Mouse (Mus musculus): ENCODE data around the gene Cdc14a. TPM values are rescaled to one million over a fixed set of nuclear protein-coding genes. Genes with fewer than 3 reads are reported as not detected.

Cdc14a gene
- polyA plus RNA-seq, 1 experiment = 2.7 TPM

DNA sequence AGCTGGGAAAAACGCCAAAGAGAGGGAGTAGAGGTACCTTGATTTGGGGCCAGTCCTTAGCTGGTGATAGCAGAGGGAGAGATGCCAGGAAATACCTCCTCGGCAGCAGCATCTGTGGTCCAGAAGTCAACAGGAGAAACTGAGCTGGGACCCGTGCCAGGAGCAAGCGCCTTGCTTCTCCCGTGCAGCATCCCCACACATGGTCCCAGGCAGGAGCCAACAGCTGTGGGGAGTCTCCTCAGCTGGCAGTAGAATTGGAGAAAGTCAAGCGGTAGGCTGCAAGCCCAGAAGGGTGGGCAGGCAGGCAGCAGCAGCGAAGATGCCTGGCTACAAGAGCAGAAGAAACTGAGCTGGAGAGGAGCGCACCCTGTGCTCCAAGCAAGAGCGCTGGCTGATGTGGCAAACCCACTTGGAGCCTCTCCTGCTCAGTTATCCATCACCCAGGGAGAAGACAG lies 170.7 kb downstream of the Cdc14a start, which contains the start of gene Gpr88:
Gene Gpr88, minus strand, starts transcription at position 427 of the 455 bp plus-strand sequence.
- H3K4me3 ChIP-seq (ENCODE audit: insufficient read depth, low read depth, low read length) = peak within 1 kb of the TSS; percentile 50
- H3K4me1 ChIP-seq (ENCODE audit: control insufficient read depth, insufficient read depth, insufficient read length, low read length) = no peaks in the 10 kb centered on the region; the same call in 1 of the 2 replicates
- no peak within 1 kb of the TSS for H3K27ac ChIP-seq (replicated peaks; ENCODE audit: low read depth, low read length)

DNA sequence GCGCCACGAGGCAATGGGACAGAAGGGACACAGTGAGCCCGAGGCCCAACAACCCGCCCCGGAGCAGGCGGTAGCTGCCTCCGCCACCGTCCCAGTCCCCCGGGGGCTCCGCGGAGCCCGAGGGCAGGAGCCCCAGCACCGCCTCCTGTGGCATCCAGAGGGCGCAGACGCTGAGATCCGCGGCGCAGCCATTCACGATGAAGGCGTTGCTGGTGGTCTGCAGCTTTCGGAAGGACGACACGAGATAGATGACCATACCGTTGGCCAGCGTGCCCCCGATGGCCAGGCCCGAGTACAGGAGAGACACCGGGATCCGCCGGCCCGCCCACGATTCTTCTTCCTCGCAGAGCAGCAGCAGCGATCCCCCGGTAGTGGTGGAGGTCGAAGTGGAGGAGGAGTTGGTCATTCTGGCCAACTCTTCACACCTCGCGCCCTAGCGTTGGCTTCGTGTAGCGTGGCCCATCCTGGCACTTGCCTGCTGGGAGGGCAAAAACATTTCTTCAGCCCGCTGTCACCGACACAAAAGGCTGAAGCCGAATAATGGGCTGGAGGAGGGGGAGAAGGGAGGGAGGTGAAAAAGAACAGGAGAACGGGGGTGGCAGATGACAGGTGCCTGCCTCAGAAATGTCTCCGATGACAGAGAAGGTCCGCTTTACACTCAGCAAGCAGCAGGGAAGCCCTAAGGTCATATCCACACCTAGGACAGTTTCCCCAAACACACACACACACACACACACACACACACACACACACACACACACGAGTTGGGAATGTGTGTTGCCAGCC lies 171.4 kb downstream of the Cdc14a start:
- H3K4me3 ChIP-seq (ENCODE audit: insufficient read depth, low read depth, low read length) = peak overlapping the region; percentile 50
- H3K4me1 ChIP-seq (ENCODE audit: control insufficient read depth, insufficient read depth, insufficient read length, low read length) = no peaks in the 10 kb centered on the region; the same call in 1 of the 2 replicates
- H3K27ac ChIP-seq (replicated peaks; ENCODE audit: low read depth, low read length) = no peak overlapping the region

DNA sequence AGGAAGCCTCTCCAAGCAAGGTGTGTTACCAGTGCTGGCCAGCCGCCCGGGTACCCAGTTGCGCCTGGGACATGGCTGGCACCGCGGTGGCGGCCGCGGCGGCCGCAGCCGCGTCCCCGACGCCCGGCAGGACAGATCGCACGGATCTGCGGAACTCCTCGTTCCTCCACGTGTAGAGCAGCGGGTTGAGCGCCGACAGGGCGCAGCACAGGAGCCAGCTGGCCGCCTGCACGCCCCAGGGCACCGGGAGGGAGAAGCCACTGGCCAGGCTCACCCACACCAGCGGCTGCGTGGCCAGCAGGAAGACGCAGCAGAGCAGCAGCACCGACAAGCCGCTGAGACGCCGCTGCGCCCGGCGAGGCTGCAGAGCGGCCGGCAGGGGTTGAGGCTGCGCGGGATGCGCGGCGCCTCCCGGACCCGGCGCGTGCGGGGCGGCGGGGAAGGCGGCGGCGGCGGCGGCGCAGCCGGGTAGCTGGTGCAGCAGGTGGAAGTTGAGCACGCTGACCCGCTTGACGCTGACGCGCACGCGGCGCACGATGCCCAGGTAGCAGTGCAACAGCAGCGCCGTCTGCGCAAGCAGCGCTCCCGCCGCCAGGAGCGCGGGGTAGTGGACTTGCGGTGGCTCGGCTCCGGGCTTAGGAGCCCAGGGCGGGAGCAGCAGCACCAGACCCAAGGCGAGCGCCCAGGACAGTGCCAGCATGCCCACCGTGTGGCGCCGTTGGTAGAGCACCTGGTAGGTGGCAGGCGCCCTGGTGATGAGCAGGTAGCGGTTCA lies 172.2 kb downstream of the Cdc14a start:
- Histone ChIP-seq H3K4me3 (ENCODE audit: insufficient read depth, low read depth, low read length) (peak overlapping the region; percentile 50), H3K27ac (replicated peaks; ENCODE audit: low read depth, low read length) (no peak overlapping the region), H3K4me1 (ENCODE audit: control insufficient read depth, insufficient read depth, insufficient read length, low read length) (no peaks in the 10 kb centered on the region; the same call in 1 of the 2 replicates)

DNA sequence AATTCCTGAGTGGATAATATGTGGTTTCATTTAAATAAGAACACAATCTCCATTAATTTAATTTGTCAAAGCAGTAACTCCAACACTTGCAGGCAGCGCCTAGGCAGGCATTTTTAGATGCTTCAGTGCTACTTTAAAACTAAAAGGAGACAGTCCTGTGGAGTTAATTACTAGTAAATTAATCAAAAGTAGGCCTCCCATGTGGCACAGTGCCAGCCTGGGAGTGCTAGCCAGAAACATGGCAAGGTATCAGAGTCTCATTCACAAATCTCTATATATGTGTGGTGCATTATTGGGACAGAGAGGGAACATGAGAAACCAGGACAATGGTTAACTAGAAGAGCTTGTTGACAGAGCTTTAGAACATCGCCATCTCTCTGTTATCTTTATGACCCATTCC lies 174.8 kb downstream of the Cdc14a start:
- H3K4me1 ChIP-seq (ENCODE audit: control insufficient read depth, insufficient read depth, insufficient read length, low read length) = no peaks in the 10 kb centered on the region; the same call in 1 of the 2 replicates
- H3K4me3 ChIP-seq (ENCODE audit: insufficient read depth, low read depth, low read length) = no peak overlapping the region
- no peak overlapping the region for H3K27ac ChIP-seq (replicated peaks; ENCODE audit: low read depth, low read length)

DNA sequence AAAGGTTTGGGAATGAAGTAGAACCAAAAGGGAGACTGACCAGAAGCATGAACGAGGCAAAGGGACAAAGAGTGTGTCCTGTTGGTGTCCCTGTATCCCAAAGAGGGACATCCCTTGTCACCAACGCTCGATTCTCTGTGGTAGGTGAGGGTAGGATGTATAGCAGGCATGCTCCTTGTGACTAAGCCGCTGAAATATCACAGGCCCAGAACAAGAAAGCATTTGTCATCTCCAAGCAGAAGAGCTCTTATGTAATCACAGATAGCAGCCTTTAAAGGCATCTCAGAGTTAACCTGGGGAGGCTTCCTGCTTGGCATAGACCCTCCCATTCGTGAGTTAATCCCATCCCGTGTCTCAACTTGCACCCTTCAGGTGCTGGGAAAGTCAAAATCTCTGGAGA lies 179.4 kb downstream of the Cdc14a start:
- Histone ChIP-seq H3K27ac (replicated peaks; ENCODE audit: low read depth, low read length) (no peak overlapping the region), H3K4me1 (ENCODE audit: control insufficient read depth, insufficient read depth, insufficient read length, low read length) (no peaks in the 10 kb centered on the region), H3K4me3 (ENCODE audit: insufficient read depth, low read depth, low read length) (no peak overlapping the region)

DNA sequence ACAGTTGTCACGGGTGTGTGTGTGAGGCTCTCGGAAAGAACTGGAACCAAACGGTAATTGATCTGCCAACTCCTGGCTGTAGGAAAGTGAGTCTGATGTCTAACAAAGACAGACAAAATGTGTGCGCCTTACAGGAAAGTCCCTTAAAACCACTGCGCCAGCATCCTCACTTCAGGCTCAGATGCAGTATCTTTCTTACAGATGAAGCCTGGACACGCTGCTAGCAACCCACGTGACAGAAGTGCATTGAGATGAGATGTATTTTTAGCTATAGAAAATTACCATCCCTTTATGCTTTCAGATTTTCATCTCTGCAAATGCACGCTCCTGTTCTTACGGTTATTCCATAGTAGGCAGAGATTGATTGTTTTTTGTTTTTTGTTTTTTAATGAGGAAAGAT lies 181.1 kb downstream of the Cdc14a start:
- no peak overlapping the region for H3K4me3 ChIP-seq (ENCODE audit: insufficient read depth, low read depth, low read length)
- no peaks in the 10 kb centered on the region for H3K4me1 ChIP-seq (ENCODE audit: control insufficient read depth, insufficient read depth, insufficient read length, low read length)
- no peak overlapping the region for H3K27ac ChIP-seq (replicated peaks; ENCODE audit: low read depth, low read length)

DNA sequence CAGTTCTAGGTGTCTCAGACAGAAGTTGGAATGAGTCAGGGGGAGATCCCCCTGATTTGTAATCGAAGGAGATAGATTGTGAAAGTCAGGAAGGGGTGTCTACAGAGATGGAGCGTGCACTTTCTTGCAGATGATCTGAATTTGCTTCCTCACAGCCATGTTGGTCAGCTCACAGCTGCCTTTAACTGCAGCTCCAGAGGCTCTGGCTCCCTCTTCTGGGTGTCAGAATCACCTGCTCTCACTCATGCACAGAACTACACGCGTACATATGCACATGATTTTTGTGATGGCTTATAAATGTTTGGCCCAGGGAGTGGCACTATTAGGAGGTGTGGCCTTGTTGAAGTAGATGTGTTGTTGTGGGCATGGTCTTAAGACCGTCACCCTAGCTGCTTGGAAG lies 186.3 kb downstream of the Cdc14a start:
- no peak overlapping the region for H3K27ac ChIP-seq (replicated peaks; ENCODE audit: low read depth, low read length)

DNA sequence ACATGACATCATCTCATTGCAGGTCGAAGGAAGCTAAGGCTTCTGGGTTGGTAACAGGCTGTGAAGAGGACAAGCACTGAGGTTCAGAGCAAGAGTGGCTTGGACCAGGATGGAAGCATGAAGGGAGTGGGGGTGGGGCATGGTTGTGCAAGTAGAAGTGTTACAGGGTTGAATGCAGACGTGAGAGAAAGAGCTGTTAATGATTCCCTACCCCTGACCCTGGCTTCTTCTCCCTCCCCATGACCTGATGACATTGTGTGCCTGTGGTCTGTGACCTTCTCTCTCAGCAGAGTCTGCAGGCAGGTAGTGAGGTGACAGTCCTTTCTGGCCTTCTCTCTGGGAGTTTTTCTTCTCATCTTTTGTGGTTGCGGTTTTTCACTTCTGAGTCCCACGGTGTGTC lies 187.0 kb downstream of the Cdc14a start:
- H3K4me1 ChIP-seq (ENCODE audit: control insufficient read depth, insufficient read depth, insufficient read length, low read length) = no peaks in the 10 kb centered on the region
- no peak overlapping the region for H3K27ac ChIP-seq (replicated peaks; ENCODE audit: low read depth, low read length)
- H3K4me3 ChIP-seq (ENCODE audit: insufficient read depth, low read depth, low read length) = no peak overlapping the region

More for the DNA sequence above, 186.3 kb downstream of the Cdc14a start:
- H3K4me1 ChIP-seq (ENCODE audit: control insufficient read depth, insufficient read depth, insufficient read length, low read length) = no peaks in the 10 kb centered on the region
- H3K4me3 ChIP-seq (ENCODE audit: insufficient read depth, low read depth, low read length) = no peak overlapping the region

DNA sequence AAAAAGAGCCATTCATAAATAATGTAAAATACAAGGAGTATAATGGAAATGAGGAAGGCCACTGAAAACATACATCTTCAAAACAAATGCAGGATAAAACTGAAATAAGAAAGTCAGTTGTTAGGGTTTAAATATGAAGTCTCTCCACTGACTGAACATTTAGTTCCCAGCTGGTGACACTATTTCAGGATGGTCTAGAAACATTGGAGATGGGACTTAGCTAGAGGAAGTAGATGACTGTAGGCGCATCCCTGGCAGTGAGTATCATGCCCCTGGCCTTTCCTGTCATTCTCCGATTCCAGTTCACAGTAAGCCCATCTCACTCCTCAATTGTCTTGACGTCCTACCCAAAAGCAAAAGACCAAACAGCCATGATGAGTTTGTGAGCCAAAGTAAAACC lies 190.3 kb downstream of the Cdc14a start:
- H3K4me1 ChIP-seq (ENCODE audit: control insufficient read depth, insufficient read depth, insufficient read length, low read length) = no peaks in the 10 kb centered on the region
- H3K4me3 ChIP-seq (ENCODE audit: insufficient read depth, low read depth, low read length) = no peak overlapping the region
- no peak overlapping the region for H3K27ac ChIP-seq (replicated peaks; ENCODE audit: low read depth, low read length)

DNA sequence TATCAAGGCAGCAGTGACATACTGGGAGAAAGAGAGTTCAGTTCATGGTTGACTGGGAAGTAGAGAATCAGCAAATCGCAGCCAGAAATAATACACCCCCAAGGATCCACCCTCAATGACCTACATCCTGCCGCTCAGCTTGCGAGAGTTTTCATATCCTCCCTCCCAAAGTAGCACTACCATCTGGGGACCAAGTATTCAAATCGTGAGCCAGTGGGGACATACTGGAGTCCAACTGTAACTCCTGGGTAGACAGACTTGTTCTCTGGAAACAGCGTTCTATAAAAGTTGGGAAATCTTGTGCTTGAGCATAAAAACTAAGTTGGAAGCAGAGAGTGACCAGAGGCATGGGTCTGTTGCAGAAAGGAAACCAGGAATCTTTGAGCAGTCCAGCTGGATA lies 191.1 kb downstream of the Cdc14a start:
- Histone ChIP-seq H3K27ac (replicated peaks; ENCODE audit: low read depth, low read length) (no peak overlapping the region), H3K4me1 (ENCODE audit: control insufficient read depth, insufficient read depth, insufficient read length, low read length) (no peaks in the 10 kb centered on the region), H3K4me3 (ENCODE audit: insufficient read depth, low read depth, low read length) (no peak overlapping the region)

DNA sequence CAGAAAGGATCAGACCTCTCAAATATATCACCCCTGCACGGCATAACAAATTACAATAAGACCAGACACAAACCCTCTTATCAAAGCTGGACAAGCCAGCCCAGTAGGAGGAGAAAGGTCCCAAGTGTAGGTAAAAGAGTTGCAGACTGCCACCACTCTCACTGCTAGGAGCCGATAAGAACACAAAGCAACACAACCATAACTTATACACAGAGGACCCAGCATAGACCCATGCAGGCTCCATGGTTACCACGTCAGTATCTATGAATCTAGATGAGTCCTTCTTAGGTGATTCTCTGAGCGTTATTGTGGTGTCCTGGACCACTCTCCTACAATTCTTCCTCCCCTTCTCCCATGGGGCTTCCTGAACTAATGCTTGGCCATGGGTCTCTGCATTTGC lies 194.5 kb downstream of the Cdc14a start:
- no peaks in the 10 kb centered on the region for H3K4me1 ChIP-seq (ENCODE audit: control insufficient read depth, insufficient read depth, insufficient read length, low read length)
- no peak overlapping the region for H3K27ac ChIP-seq (replicated peaks; ENCODE audit: low read depth, low read length)
- no peak overlapping the region for H3K4me3 ChIP-seq (ENCODE audit: insufficient read depth, low read depth, low read length)

DNA sequence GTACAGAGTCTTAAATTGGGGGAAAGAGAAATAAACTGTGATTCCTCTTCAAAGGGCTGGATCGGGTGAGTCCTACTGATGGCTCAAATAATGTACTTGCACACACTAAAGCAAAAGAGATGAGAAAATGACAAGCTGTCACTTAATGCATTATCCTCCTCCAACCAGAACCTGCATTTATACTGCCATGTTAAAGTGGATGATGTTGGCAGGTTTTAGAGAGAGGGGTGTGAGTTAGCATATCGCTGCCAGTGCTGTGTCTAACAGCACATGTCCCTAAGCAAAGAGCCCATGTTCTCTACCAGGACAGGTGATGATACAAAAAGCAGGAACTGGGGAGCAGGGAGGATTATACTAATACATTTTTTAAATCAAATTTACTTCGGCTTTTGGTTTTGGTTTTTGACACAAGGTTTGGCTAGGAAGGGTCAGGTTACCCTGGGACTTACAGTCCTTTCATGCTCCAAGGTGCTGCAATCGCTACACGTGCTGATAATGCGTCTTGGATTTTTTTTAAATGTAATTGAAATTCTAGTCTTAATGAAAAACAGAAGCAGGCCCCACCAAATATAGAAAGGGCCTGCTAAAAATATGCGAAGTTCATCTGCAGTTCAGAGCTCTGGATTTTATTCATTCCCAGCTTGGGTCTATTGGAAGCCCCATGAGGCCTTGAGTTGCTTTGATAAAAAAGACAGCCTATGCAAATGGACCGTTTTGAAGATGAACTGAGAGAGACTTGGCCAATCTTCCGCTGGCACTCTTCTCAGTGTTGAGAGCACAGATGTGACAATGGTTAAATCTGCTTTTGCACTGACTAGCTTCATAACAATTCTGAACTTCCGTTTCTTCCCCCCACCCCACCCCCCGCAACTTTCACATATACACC lies 195.2 kb downstream of the Cdc14a start:
- H3K4me3 ChIP-seq (ENCODE audit: insufficient read depth, low read depth, low read length) = no peak overlapping the region
- H3K4me1 ChIP-seq (ENCODE audit: control insufficient read depth, insufficient read depth, insufficient read length, low read length) = no peaks in the 10 kb centered on the region
- no peak overlapping the region for H3K27ac ChIP-seq (replicated peaks; ENCODE audit: low read depth, low read length)

DNA sequence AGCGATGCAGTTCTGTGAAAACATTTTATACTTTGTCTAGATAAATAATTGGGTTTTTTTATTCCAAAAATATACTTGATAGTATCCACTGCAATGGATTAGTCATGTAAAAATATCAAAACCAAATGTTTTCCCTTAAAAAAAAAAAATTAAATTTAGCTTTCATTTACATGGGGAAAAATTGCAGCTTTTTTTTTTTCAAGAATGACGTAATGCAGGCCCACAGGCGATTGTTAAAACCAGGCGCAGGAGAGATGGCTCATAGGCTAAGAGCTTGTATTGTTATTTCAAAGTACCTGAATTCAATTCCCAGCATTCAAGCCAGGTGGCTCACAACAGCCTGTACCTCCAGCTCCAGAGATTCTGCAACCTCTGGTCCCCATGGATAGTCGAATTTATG lies 196.4 kb downstream of the Cdc14a start:
- Histone ChIP-seq H3K27ac (replicated peaks; ENCODE audit: low read depth, low read length) (no peak overlapping the region), H3K4me1 (ENCODE audit: control insufficient read depth, insufficient read depth, insufficient read length, low read length) (0 out of 2 replicates have a peak, but pooled peaks cover 2% of the 10 kb centered on the region), H3K4me3 (ENCODE audit: insufficient read depth, low read depth, low read length) (no peak overlapping the region)

DNA sequence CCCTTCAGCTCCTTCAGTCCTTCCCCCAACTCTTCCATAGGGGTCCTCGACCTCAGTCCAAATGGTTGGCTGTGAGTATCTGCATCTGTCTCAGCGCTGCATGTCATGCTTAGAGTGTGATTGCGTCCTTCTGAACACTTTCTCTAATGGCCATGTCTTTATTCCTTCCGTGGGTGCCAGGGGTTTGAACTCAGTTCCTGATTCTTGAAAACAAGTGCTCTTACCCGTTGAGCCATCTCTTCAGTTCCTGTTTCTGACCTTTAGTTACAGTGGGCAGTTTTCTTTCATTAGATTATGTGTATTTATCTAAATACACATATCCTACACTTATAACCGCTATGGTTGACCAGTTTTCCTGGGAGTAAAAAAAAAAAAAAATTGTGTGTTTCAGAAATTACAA lies 196.9 kb downstream of the Cdc14a start:
- Histone ChIP-seq H3K4me1 (ENCODE audit: control insufficient read depth, insufficient read depth, insufficient read length, low read length) (0 out of 2 replicates have a peak, but pooled peaks cover 2% of the 10 kb centered on the region), H3K27ac (replicated peaks; ENCODE audit: low read depth, low read length) (no peak overlapping the region), H3K4me3 (ENCODE audit: insufficient read depth, low read depth, low read length) (no peak overlapping the region)
